Mouse (Mus musculus) limb, embryonic 15.5 days (tissue): ENCODE results near the gene Arntl. TPM values are rescaled to one million over a fixed set of nuclear protein-coding genes. Genes with fewer than 3 reads are reported as not detected.

Source experiments
- ATAC-seq: fragments of 200-750 bp; cut with Nextera tagmentation; 2 replicates; pipeline ENCODE4 v1.8.0; 2017; ENCODE audit warnings: low read depth, moderate TSS enrichment; ENCODE audit not compliant: insufficient number of reproducible peaks, low FRiP score, low TSS enrichment
- H3K27ac ChIP-seq: fragments of 300-500 bp; sonication (generic); 2 replicates; pipeline ENCODE4 v1.5.1; 2015; ENCODE audit warnings: moderate library complexity, mild to moderate bottlenecking, inconsistent platforms
- H3K27me3 ChIP-seq: fragments of 300-500 bp; sonication (generic); 2 replicates; pipeline ENCODE4 v1.6.1; 2015; ENCODE audit warnings: inconsistent platforms
- H3K36me3 ChIP-seq: fragments of 300-500 bp; sonication (generic); 2 replicates; pipeline ENCODE4 v1.6.1; 2015; ENCODE audit warnings: inconsistent platforms
- H3K4me1 ChIP-seq: fragments of 300-500 bp; sonication (generic); 2 replicates; pipeline ENCODE4 v1.6.1; 2015; ENCODE audit warnings: inconsistent platforms
- H3K4me2 ChIP-seq: fragments of 300-500 bp; sonication (generic); 2 replicates; pipeline ENCODE4 v1.6.1; 2015; ENCODE audit warnings: mild to moderate bottlenecking, inconsistent platforms
- H3K4me3 ChIP-seq: fragments of 300-500 bp; sonication (generic); 2 replicates; pipeline ENCODE4 v1.5.1; 2015; ENCODE audit warnings: mild to moderate bottlenecking, inconsistent platforms
- H3K9ac ChIP-seq: fragments of 300-500 bp; sonication (generic); 2 replicates; pipeline ENCODE4 v1.6.1; 2015; ENCODE audit warnings: inconsistent platforms
- H3K9me3 ChIP-seq: fragments of 300-500 bp; sonication (generic); 2 replicates; pipeline ENCODE4 v1.6.1; 2016; ENCODE audit warnings: inconsistent platforms
- WGBS: fragments of 180-500 bp; shearing (Covaris S2); methylation state at CpG from one replicate; pipeline ENCODE4 v1.1.7; 2015; 5-methylcytosine and 5-hydroxymethylcytosine counted together
- polyA plus RNA-seq: library from polyadenylated mRNA; unstranded; fragments of >200 nt; fragmentation: Nextera tagmentation; extraction: Ambion mirVana; gene quantifications from 2 replicates; pipeline ENCODE4 v1.2.1, GENCODE M21; 2015

Gene Arntl
- polyA plus RNA-seq, 1 experiment from 2014 or later, result 6.7 TPM

GRCm38 (mm10) chr7:113334036-113334435 is 126.8 kb downstream of the Arntl start:
- H3K9me3 ChIP-seq, result no peaks in the 10 kb centered on the region
- no peak overlapping the region for H3K4me3 ChIP-seq
- no peak overlapping the region for H3K4me2 ChIP-seq
- ATAC-seq, result no peak
- no peaks in the 10 kb centered on the region for H3K36me3 ChIP-seq
- no peaks in the 10 kb centered on the region for H3K27me3 ChIP-seq
- no peak overlapping the region for H3K9ac ChIP-seq
- H3K27ac ChIP-seq, result no peak overlapping the region
- no peaks in the 10 kb centered on the region for H3K4me1 ChIP-seq

DNA sequence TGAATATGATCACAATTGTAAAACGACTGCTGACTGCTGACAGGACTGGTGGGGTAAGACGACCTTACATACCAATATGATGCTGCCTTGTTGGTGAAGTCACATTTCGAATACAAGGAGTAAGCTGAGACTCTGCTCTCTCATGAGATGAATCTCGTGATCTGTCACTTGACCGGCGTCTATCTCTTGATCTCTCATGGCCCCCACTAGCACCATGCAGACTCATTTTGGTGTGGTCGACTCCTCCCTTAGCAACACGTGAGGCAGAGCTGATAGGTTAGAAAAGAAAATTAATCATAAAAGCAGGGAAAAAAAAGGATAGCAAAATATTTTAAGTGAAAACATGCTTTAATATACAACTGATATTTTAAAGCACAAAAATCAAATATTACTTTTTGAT is 128.0 kb downstream of the Arntl start:
- Histone ChIP-seq H3K9ac (no peak overlapping the region), H3K27me3 (no peaks in the 10 kb centered on the region), H3K4me3 (no peak overlapping the region), H3K36me3 (no peaks in the 10 kb centered on the region), H3K27ac (no peak overlapping the region), H3K4me1 (no peaks in the 10 kb centered on the region), H3K4me2 (no peak overlapping the region), H3K9me3 (no peaks in the 10 kb centered on the region)
- WGBS, result 86% methylated on average over 8 of the region's 8 CpGs
- ATAC-seq, result no peak

DNA sequence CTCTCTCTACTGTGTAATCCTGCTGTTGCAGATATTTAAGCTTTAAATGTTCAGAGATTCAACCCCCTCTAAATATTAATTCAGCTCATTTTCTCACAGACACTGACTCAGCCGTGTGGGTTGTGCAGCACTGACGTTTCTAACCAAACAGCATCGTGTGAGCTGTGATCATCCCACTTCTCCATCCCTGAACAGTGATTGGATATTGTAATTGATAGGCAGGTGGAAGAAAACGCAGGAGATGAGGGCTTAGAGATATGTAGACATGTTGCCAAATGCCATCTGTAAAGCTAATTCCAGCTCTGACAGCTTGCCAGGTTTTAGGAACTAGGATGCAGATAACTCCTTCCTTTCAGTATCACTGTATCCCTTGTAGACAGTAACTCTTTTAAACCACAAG is 140.0 kb downstream of the Arntl start:
- Histone ChIP-seq H3K4me1 (no peaks in the 10 kb centered on the region), H3K36me3 (no peaks in the 10 kb centered on the region), H3K9ac (no peak overlapping the region), H3K27me3 (no peaks in the 10 kb centered on the region), H3K27ac (no peak overlapping the region), H3K9me3 (no peaks in the 10 kb centered on the region), H3K4me3 (no peak overlapping the region), H3K4me2 (no peak overlapping the region)
- 41% methylated on average over 4 of the region's 4 CpGs for whole genome bisulfite sequencing
- ATAC-seq, result no peak

- 84% methylated on average over 2 of the region's 2 CpGs for WGBS
- no peaks in the 10 kb centered on the region for H3K9me3 ChIP-seq
- H3K27ac ChIP-seq, result no peak overlapping the region
- ATAC-seq, result no peak
- no peaks in the 10 kb centered on the region for H3K4me1 ChIP-seq
- no peaks in the 10 kb centered on the region for H3K36me3 ChIP-seq
- no peak overlapping the region for H3K9ac ChIP-seq
- H3K4me2 ChIP-seq, result no peak overlapping the region
- H3K4me3 ChIP-seq, result no peak overlapping the region
- H3K27me3 ChIP-seq, result no peaks in the 10 kb centered on the region
Measured at GRCm38 (mm10) chr7:113347694-113348093, 140.4 kb downstream of the Arntl start.

- no peaks in the 10 kb centered on the region for H3K27me3 ChIP-seq
- H3K27ac ChIP-seq, result no peak overlapping the region
- H3K9ac ChIP-seq, result no peak overlapping the region
- H3K9me3 ChIP-seq, result no peaks in the 10 kb centered on the region
- no peak overlapping the region for H3K4me2 ChIP-seq
- H3K4me3 ChIP-seq, result no peak overlapping the region
- WGBS, result 85% methylated on average over 1 of the region's 1 CpGs
- no peaks in the 10 kb centered on the region for H3K36me3 ChIP-seq
- no peak for ATAC-seq
- H3K4me1 ChIP-seq, result no peaks in the 10 kb centered on the region
Measured at GRCm38 (mm10) chr7:113349089-113349488, 141.8 kb downstream of the Arntl start.

Other genes with a start within 250 kb of the Arntl start
- gene Btbd10, start 161.9 kb downstream of the Arntl start, polyA plus RNA-seq, result 27.9 TPM in 2 replicates
- gene Pth, start 181.1 kb downstream of the Arntl start, polyA plus RNA-seq, result not detected in 2 replicates